Mouse (Mus musculus) subcutaneous adipose tissue, adult 2 months (tissue): ENCODE results near the gene Gm21188. TPM values are rescaled to one million over a fixed set of nuclear protein-coding genes. Genes with fewer than 3 reads are reported as not detected.

Experiments
- polyA plus RNA-seq: library from polyadenylated mRNA; depleted of rRNA; stranded (reverse); fragments of >200 nt; gene quantifications from 2 replicates; pipeline ENCODE4 v1.2.3, GENCODE M21; 2012; ENCODE audit warnings: low replicate concordance; rRNA removed

Gene Gm21188
- 4.2 and 4.8 TPM in 2 replicates for polyA plus RNA-seq

DNA sequence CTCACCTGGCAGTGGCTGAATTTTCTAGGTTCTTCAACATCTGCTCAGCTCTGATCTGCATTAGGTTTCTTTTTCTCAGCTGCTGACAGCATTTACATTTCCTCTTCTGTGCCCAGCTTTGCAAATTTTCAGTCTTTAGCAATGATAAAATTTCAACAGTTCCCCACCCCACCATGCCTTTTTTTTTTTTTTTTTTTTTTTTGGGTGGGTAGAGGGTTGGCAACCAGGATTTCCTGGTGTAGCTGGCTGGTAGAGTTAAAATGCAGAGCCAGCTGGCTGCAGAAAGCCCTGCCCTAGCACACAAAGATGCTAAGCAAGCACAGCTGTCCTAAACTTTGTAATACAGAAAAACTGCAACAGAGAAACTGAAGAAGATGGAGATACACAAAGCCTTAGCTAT is at the start of gene Gm21188:
Gene Gm21188, minus strand, starts transcription at position 110 of the 400 bp plus-strand sequence.

DNA sequence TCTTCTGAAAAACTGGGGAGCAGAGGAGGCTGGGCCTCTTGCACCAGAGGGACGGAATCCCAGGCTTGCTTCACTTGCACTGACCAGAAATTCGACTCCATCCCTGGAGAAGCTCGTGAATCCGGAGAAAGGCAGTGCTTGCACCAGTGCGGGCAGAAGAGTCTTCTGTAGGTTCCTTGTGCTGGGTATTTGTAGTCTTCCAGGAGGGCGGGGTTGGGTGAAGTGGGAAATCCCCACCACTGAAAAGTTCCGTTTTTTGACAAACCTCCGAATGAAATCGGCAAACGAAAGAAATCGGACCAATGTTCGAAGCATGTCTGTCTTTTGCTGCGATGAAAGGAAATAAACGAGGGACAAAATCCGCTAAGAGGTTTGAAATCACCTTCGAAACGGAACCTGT is 25.1 kb downstream of the Gm21188 start, which contains the start of gene Gm36079:
Gene Gm36079, minus strand, starts transcription at position 101 of the 400 bp plus-strand sequence.

Other genes with a start within 250 kb of the Gm21188 start
- gene AF067063, start 222.0 kb downstream of the Gm21188 start, polyA plus RNA-seq, result not detected in 2 replicates
- 0.60 TPM in 1 of 2 replicates, not detected in the other for gene D13Ertd608e, start 216.2 kb downstream of the Gm21188 start, polyA plus RNA-seq
- gene Tcstv1, start 157.4 kb downstream of the Gm21188 start, polyA plus RNA-seq, result not detected in 2 replicates
- not detected in 2 replicates for gene Gm21761, start 122.9 kb downstream of the Gm21188 start, polyA plus RNA-seq
- gene B020031M17Rik, start 101.4 kb downstream of the Gm21188 start, polyA plus RNA-seq, result not detected in 2 replicates
- gene Gm36079, start 25.2 kb downstream of the Gm21188 start, polyA plus RNA-seq, result not detected in 2 replicates
- not detected in 2 replicates for gene Gm20767, start 88.1 kb upstream of the Gm21188 start, polyA plus RNA-seq
- gene Gm21818, start 120.2 kb upstream of the Gm21188 start, polyA plus RNA-seq, result not detected in 2 replicates
- gene Gm21762, start 163.8 kb upstream of the Gm21188 start, polyA plus RNA-seq, result 0.51 TPM in 1 of 2 replicates, not detected in the other
- gene Gm21731, start 186.9 kb upstream of the Gm21188 start, polyA plus RNA-seq, result not detected in 2 replicates
- not detected in 2 replicates for gene AF067061, start 210.9 kb upstream of the Gm21188 start, polyA plus RNA-seq
- gene BC147527, start 248.2 kb upstream of the Gm21188 start, polyA plus RNA-seq, result 0.39 and 0.60 TPM in 2 replicates